Mouse (Mus musculus) layer of hippocampus, adult 2 months (tissue): ENCODE measurements around the gene Cldn19. TPM values are rescaled to one million over a fixed set of nuclear protein-coding genes. Genes with fewer than 3 reads are reported as not detected.
"Not testable (repeated sequence)": the region's sequence is repeated elsewhere in the genome, so short reads cannot be mapped to it uniquely, and the experiment has no call there.

ENCODE experiments used
- DNase-seq, 2 experiments: peaks; one replicate each; pipeline ENCODE4 v3.0.0; 2022; ENCODE audit warnings: low spot score in 2 of 2
- H3K27ac ChIP-seq: fragments of 200-600 bp; 2 replicates; pipeline ENCODE4 v1.8.1; 2022
- H3K4me3 ChIP-seq: fragments of 200-600 bp; 2 replicates; pipeline ENCODE4 v1.8.1; 2022; ENCODE audit warnings: mild to moderate bottlenecking
- CTCF ChIP-seq: fragments of 200-600 bp; conservative IDR thresholded peaks from 2 replicates; pipeline ENCODE4 v1.8.1; 2022; ENCODE audit warnings: antibody characterized with exemption, mild to moderate bottlenecking, moderate library complexity
- total RNA-seq, 2 experiments: library from RNA; stranded (reverse); gene quantifications; 2 replicates each; pipeline ENCODE4 v1.2.3; 2021

Gene Cldn19
- total RNA-seq, 2 experiments from 2014 or later: 0.37 to 0.69 TPM

DNA sequence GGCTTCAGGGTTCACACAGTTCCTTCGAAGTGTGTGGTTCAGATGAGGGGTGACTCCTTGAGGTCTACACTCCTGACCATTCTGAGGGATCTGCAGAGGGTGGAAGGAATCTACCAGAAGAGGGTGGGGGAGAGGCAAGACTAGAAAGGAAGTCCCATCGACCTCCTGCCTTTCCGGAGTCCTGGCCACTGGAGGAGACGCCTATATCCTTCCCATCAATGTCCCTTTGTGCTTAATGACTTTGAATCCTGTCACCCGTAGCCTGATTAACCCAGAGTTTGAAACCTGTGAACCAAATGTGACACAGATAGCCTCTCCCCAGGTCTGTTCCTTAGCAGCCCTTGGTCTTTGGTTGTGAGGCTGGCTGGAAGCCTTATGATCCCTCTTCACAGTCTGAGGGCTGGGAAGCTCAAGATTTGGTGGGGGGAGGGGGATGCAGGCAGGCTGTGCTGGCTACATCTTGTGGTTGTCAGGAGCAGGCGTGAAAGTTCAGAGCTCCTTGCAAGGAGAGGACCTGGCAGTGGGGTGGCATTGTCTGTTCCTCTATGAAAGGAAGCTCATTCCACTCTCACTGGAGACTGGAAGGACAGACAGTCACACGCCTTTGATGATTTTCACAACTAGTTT lies 6.0 kb downstream of the Cldn19 start:
- Histone ChIP-seq H3K4me3 (no peak overlapping the region), H3K27ac (no peak overlapping the region)
- DNase-seq: no peak
- TF ChIP-seq CTCF: no peak

GRCm38 (mm10) chr4:119262483-119262882 lies 7.3 kb downstream of the Cldn19 start:
- Histone ChIP-seq H3K4me3 (no peak overlapping the region), H3K27ac (no peak overlapping the region)
- no peak for DNase-seq
- TF ChIP-seq CTCF: no peak

- Histone ChIP-seq H3K27ac (no peak overlapping the region), H3K4me3 (no peak overlapping the region)
- no peak for TF ChIP-seq CTCF
- no peak for DNase-seq
These were observed 8.2 kb downstream of the Cldn19 start for GRCm38 (mm10) chr4:119263459-119263858.

- H3K27ac ChIP-seq: no peak overlapping the region
- TF ChIP-seq CTCF: no peak
- no peak for DNase-seq
- no peak overlapping the region for H3K4me3 ChIP-seq
These were observed 11.4 kb downstream of the Cldn19 start for GRCm38 (mm10) chr4:119266606-119267005.

- no peak for DNase-seq
- Histone ChIP-seq H3K4me3 (no peak overlapping the region), H3K27ac (peak overlapping the region; percentile 67; the same call in 1 of the 2 replicates)
- TF ChIP-seq CTCF: no peak
These were observed 19.4 kb downstream of the Cldn19 start for GRCm38 (mm10) chr4:119274627-119275026.

DNA sequence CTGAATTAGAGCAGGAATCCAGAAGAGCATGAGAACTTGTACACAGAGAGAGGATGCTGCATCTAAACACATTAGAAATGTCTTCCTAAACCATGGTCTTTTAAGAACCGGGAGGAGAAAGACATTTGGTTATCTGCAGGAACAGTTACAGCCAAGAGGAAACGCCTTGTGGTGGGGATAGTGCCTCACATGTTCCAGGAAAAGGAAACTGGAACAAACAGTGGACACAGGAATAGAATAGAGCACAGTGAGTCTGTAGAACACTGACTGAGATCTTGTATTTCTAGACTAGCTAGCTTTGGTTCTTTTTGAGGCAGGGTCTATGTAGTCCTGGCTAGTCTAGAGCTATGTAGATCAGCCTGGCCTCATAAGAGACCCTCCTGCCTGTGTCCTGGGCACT lies 20.0 kb downstream of the Cldn19 start:
- DNase-seq: no peak
- no peak; the same call in 1 of the 2 replicates for TF ChIP-seq CTCF
- no peak overlapping the region for H3K4me3 ChIP-seq
- H3K27ac ChIP-seq: peak overlapping the region; percentile 67; the same call in 1 of the 2 replicates

DNA sequence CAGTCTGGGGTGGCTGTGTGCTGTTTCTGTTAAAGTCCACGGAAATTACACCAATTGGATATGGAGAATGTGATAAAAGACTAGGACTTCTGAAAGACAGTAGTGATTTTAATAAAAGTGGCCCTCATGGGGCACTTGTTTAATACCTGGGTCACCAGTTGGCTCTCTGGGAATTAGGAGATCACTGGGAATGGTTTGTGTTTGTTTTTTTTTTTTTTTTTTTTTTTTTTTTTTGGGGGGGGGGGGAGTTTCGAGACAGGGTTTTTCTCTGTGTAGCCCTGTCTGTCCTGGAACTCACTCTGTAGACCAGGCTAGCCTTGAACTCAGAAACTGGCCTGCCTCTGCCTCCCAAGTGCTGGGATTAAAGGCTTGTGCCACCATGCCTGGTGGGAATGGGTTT lies 20.5 kb downstream of the Cldn19 start:
- DNase-seq: no peak
- TF ChIP-seq CTCF: no peak
- Histone ChIP-seq H3K27ac (peak overlapping the region; percentile 67; the same call in 1 of the 2 replicates), H3K4me3 (no peak overlapping the region)

DNA sequence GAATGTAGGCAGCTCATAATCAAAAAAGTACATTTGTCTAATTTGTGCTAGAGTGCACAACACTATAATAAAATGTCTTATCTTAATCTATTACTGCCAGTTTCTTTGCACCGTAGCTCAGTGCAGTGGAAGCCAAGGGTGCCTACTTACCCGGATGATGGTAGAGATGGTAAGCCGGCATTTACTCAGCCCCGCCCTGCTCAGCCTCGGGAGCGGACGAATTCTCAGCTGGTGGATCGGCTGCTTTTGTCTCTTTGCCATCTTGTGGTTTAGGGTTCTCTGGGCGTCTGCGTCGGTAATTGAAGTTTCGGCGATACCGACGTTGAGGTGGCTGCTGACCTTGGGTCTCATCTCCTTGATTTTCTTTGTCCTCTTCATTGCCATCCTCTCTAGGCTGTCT lies 23.6 kb downstream of the Cldn19 start:
- H3K4me3 ChIP-seq, DNase-seq, H3K27ac ChIP-seq: not testable (repeated sequence)

DNA sequence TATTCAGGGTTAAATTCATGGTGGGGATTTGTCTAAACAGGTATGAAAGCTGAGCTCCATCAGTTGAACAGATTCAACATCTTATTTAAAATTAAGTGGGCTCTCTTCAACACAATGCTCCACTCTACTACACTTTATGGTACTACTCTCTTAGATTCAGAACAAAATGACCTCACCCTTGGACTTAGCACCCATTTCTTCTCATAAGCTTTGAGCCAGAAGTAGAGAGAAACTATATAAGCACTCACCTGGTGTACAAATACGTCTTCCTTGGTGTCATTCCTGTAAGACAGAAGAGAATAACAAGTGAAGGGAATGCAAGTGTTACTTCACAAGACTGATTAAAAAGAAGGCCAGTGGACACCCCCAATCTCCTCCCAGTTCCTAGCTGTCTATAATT lies 29.6 kb downstream of the Cldn19 start:
- DNase-seq: no peak
- Histone ChIP-seq H3K27ac (no peak overlapping the region), H3K4me3 (no peak overlapping the region)
- TF ChIP-seq CTCF: no peak

DNA sequence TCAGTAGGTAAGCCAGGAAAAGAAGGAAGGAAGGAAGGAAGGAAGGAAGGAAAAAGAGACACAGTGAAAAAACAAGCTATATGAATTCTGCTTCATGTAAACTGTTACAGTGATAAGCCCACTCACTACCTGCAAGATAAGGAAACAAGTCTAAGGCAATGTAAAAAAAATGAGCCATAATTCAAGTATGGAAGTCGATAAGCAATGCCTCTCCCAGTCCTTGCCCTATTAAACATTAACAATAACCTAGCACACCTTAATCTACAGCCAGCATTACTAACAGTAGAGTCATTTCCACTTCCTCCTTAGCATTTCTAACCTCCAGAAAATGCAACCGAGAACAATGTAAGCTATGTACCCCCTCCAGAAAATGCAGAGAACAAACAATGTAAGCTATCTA lies 30.1 kb downstream of the Cldn19 start:
- TF ChIP-seq CTCF: no peak
- no peak overlapping the region for H3K27ac ChIP-seq
- H3K4me3 ChIP-seq: no peak overlapping the region
- DNase-seq: no peak

- H3K27ac ChIP-seq: no peak overlapping the region
- no peak for TF ChIP-seq CTCF
- DNase-seq: no peak
- H3K4me3 ChIP-seq: peak overlapping the region; percentile 72
These were observed 36.7 kb downstream of the Cldn19 start for GRCm38 (mm10) chr4:119291921-119292320.

DNA sequence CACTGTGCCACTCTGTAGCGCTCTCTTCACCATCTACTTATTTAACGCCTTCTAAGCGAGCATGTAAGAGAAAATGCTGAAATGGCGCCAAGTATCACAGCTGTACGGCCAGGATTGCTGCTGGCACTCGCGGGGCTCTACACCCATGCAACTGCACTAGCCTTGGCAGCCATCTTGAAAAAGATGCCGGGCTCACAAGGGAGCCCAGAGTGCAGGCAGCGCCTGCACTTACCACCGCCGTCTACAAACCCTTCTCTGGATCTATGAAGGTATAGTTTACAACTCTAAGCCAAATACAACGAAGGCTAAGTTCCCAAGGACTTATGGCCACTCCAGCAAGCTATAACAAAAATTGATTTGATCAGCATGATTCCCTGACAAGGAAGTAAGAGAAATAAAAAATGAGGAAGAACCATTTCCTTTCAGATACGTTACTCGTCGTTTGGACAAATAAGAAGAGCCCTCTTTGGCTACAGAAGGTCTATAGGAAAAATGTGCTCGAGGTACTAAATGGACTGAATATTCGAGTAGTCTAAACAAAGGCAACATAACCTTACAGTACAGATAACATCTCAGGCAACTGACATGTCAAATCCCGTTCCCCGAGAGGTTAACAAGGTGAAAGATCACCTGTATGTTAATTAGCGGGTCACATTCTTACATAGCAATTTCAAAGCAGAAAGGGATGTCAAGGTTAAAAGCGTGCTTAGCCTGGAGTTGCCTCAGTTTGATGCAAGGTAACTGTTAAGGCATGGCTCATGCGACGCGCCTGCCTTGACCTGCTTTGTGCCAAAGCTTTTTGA lies 37.8 kb downstream of the Cldn19 start:
- peak overlapping the region; percentile 72 for H3K4me3 ChIP-seq
- TF ChIP-seq CTCF: no peak
- DNase-seq: peak; percentile 26 to 40
- peak overlapping the region; percentile 76 for H3K27ac ChIP-seq

DNA sequence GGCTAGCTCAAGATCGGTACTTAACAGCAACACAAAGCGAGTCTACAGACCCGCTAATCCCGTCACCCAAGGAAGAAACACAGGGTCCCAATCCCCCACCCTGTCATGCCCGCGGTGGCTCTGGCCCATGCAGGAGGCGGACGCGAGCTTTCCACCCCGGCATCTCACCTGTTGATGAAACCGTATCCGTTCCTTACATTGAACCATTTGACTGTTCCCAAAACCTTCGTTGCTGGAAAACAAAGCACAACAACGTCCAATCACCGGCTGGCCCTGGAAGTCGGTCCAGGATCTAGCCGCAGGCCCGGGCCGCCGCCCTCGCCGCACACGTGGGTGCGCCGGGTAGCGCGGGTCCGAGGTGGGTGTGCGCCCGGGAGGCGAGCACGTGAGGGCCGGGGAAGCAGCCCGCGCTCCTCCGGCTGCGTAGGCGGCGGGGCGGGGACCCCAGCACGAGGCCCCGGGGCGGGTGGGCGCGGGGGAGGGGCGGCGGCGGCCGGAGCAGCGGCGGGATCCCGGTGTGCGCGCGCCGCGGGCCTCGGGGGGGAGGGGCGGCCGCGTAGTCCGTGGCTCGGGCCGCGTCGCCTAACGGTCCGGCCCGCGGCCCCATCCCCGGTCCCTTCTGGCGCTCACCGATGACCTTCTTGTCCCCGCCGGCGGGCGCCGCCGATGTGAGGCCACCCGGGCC lies 38.5 kb downstream of the Cldn19 start:
- peak overlapping the region; percentile 85 for H3K27ac ChIP-seq
- TF ChIP-seq CTCF: no peak
- H3K4me3 ChIP-seq: peak overlapping the region; percentile 72
- DNase-seq: peak in 1 of 2 experiments; percentile 16
